Mouse (Mus musculus) kidney, adult 9 months (tissue): ENCODE data around the gene Olfr165.
"Not testable (repeated sequence)": the region's sequence is repeated elsewhere in the genome, so short reads cannot be mapped to it uniquely, and the experiment has no call there.

Experiments
- DNase-seq: peaks from one replicate; pipeline ENCODE4 v3.0.0; 2022

The Olfr165 gene

DNA sequence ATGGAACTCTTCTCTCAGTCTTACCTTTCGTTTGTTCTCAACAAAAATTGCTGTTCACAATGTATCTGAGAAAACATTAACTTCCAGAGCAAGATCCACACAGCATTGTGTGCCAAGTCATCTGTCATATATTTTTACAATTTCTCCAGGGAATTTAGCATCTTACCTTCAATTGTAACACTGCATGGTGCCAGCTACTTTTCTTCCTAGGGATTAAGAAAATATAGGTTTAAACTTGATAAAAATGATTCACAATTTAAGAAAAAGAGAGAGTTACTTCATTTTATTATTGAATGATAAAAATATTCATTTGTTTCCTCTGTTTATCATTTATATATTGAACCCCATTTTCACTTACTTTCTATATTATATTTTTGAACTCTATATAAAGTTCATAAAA, at the start of gene Olfr165:
Gene Olfr165 (minus strand): TSS at position 101 of the 400 bp plus-strand sequence.
- no peak for DNase-seq

DNA sequence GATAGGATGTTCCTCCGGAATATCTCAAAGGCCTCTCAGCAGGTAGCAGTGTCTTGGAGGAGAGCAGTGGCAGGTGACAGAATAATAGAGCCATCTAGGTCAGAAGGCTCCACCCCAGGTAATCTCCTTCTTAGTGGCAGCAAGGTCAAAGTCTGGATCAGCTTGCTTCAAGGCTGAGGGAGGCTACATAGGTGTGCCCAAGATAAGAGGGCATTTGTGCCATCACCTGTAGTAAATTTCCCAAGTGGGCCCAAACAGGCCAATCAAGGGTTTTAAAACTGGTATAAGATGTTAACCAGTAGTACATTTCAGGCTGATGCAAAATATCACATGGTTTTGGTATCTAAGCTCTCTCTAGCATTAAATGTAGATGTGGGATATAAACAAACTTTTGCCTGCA, 41.4 kb upstream of the Olfr165 start:
- no peak for DNase-seq

DNA sequence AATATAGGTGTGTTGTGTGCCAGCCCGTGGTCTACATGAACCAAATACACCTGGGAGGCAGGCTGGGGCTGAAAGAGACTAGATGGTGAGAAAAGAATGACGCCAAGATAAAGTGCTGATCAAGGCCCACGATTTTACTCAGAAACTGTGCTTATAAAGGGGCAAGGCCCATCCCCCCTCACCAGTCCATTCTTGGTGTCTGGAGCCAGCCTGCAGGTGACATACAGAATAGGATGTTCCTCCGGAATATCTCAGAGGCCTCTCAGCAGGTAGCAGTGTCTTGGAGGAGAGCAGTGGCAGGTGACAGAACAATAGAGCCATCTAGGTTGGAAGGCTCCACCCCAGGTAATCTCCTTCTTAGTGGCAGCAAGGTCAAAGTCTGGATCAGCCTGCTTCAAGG, 35.8 kb upstream of the Olfr165 start:
- not testable (repeated sequence) for DNase-seq

DNA sequence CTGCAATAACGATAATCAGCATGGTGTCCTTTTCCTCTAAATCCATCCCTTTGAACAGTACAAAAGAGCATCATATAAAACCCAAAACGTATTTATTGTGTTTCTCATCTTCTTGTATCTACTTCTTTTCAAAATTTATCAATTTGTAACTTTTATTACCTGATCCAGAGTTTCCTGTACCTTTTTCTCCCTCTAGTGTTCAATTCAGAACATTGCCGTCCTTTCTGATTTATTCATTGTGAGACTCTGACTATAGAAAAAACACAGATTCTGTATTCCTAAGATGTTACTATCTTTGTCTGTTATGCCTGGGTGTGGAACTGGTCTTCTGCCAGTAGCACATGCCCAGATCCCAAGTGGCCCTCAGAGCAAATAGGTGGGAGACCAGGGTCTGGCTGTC, 35.0 kb downstream of the Olfr165 start:
- no peak for DNase-seq
